Mouse (Mus musculus): ENCODE results near the gene Ech1. TPM values are rescaled to one million over a fixed set of nuclear protein-coding genes. Genes with fewer than 3 reads are reported as not detected.

The Ech1 gene
- total RNA-seq, 2 experiments from 2014 or later, result 53.5 to 56.6 TPM

- DNase-seq (ENCODE audit: low spot score in 2 of 2), result no peak
Measured at GRCm38 (mm10) chr7:28818861-28819452, 6.1 kb upstream of the Ech1 start.

- DNase-seq (ENCODE audit: low spot score in 2 of 2), result no peak
Measured at GRCm38 (mm10) chr7:28819571-28819970, 5.4 kb upstream of the Ech1 start.

GRCm38 (mm10) chr7:28820358-28821260, 4.4 kb upstream of the Ech1 start:
- DNase-seq (ENCODE audit: low spot score in 2 of 2), result no peak

GRCm38 (mm10) chr7:28821261-28821831, 3.7 kb upstream of the Ech1 start:
- peak; percentile 66 to 80 for DNase-seq (ENCODE audit: low spot score in 2 of 2)

GRCm38 (mm10) chr7:28822556-28822955, 2.5 kb upstream of the Ech1 start:
- DNase-seq (ENCODE audit: low spot score in 2 of 2), result no peak

GRCm38 (mm10) chr7:28822993-28823903, 1.8 kb upstream of the Ech1 start:
- no peak for DNase-seq (ENCODE audit: low spot score in 2 of 2)

GRCm38 (mm10) chr7:28823932-28824331, 1.1 kb upstream of the Ech1 start:
- DNase-seq (ENCODE audit: low spot score in 2 of 2), result no peak

- DNase-seq (ENCODE audit: low spot score in 2 of 2), result no peak
Measured at GRCm38 (mm10) chr7:28825686-28826401, 827 bp downstream of the Ech1 start.

- no peak for DNase-seq (ENCODE audit: low spot score in 2 of 2)
Measured at GRCm38 (mm10) chr7:28826402-28826772, 1.4 kb downstream of the Ech1 start.

GRCm38 (mm10) chr7:28827338-28827737, 2.3 kb downstream of the Ech1 start:
- DNase-seq (ENCODE audit: low spot score in 2 of 2), result peak; percentile 69 to 70

GRCm38 (mm10) chr7:28829821-28830220, 4.8 kb downstream of the Ech1 start:
- no peak for DNase-seq (ENCODE audit: low spot score in 2 of 2)

- no peak for DNase-seq (ENCODE audit: low spot score in 2 of 2)
Measured at GRCm38 (mm10) chr7:28830981-28831380, 6.0 kb downstream of the Ech1 start.

- DNase-seq (ENCODE audit: low spot score in 2 of 2), result no peak
Measured at GRCm38 (mm10) chr7:28831411-28832125, 6.6 kb downstream of the Ech1 start.

- no peak for DNase-seq (ENCODE audit: low spot score in 2 of 2)
Measured at GRCm38 (mm10) chr7:28832137-28832536, 7.1 kb downstream of the Ech1 start.

GRCm38 (mm10) chr7:28833723-28834347, 8.8 kb downstream of the Ech1 start, which contains the start of gene Lgals4:
Gene Lgals4 (plus strand): TSS chr7:28833854.
- DNase-seq (ENCODE audit: low spot score in 2 of 2), result no peak

GRCm38 (mm10) chr7:28836936-28837335, 11.9 kb downstream of the Ech1 start:
- DNase-seq (ENCODE audit: low spot score in 2 of 2), result no peak

- no peak for DNase-seq (ENCODE audit: low spot score in 2 of 2)
Measured at GRCm38 (mm10) chr7:28838331-28838730, 13.3 kb downstream of the Ech1 start.

GRCm38 (mm10) chr7:28847273-28847672, 22.3 kb downstream of the Ech1 start:
- DNase-seq (ENCODE audit: low spot score in 2 of 2), result no peak

GRCm38 (mm10) chr7:28849700-28850236, 24.8 kb downstream of the Ech1 start:
- no peak for DNase-seq (ENCODE audit: low spot score in 2 of 2)
